Mouse (Mus musculus) kidney, adult 2 months (tissue): ENCODE data around the gene 1110051M20Rik.

Source experiments
- CTCF ChIP-seq: fragments of 200-500 bp; conservative IDR thresholded peaks from 2 replicates; pipeline ENCODE4 v1.5.1; 2011; ENCODE audit warnings: low read depth, mild to moderate bottlenecking, control low read depth, low read length, moderate library complexity, mixed read lengths; ENCODE audit not compliant: insufficient read depth, insufficient read length
- POLR2A ChIP-seq: fragments of 200-500 bp; IDR thresholded peaks from one replicate; pipeline ENCODE4 v1.6.1; 2011; ENCODE audit warnings: low read depth, low read length, control low read depth

DNA sequence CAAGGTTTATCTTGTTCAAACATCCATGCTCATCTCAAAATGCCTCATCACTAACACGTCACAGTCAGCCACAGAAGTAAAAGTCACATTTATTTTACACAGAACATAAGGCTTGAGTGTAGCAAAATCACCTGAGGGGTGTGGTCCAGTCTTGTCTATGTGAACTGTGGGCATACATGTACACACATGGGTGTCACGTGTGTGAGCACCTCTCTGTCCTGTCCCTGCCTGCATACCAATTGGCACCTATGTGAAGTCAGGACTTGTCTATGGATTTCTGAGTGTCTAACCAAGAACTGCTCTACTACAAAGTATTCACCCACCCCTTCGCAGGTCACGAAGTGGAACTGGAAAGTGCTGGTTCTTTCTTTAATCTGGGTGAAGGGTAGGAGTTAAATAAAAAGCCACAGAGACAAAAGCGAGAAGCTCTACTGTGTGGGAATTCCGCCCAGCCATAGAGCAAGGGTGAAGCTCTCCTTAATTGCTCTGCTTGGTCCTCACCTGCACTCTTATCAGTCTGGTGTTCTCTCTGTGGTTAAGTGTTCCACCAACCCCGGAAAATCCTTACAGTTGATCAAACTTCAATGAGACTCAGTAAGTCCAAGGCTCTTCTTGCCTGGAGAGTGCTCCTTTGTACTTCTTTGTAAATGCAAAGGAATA is 20.3 kb downstream of the 1110051M20Rik start:
- TF ChIP-seq POLR2A: no peak
- TF ChIP-seq CTCF: no peak
